Mouse (Mus musculus) kidney, adult 2 months (tissue): Measurements from ENCODE around the gene Spryd3.

Experiments
- CTCF ChIP-seq: fragments of 200-500 bp; conservative IDR thresholded peaks from 2 replicates; pipeline ENCODE4 v1.5.1; 2011; ENCODE audit warnings: low read depth, mild to moderate bottlenecking, control low read depth, low read length, moderate library complexity, mixed read lengths; ENCODE audit not compliant: insufficient read depth, insufficient read length
- POLR2A ChIP-seq: fragments of 200-500 bp; IDR thresholded peaks from one replicate; pipeline ENCODE4 v1.6.1; 2011; ENCODE audit warnings: low read depth, low read length, control low read depth

- TF ChIP-seq CTCF, result no peak
- TF ChIP-seq POLR2A, result no peak
These were observed 61.8 kb downstream of the Spryd3 start for GRCm38 (mm10) chr15:102074070-102074731.
